Mouse (Mus musculus) embryonic facial prominence, embryonic 12.5 days (tissue): Measurements from ENCODE around the gene Mis18a. TPM values are rescaled to one million over a fixed set of nuclear protein-coding genes. Genes with fewer than 3 reads are reported as not detected.

Experiments used
- ATAC-seq: fragments of 200-750 bp; cut with Nextera tagmentation; 2 replicates; pipeline ENCODE4 v1.8.0; 2017; ENCODE audit not compliant: insufficient number of reproducible peaks, insufficient read depth, low FRiP score, low TSS enrichment
- H3K27ac ChIP-seq: fragments of 300-500 bp; sonication (generic); 2 replicates; pipeline ENCODE4 v1.5.1; 2016; ENCODE audit warnings: mild to moderate bottlenecking
- H3K27me3 ChIP-seq: fragments of 300-500 bp; sonication (generic); 2 replicates; pipeline ENCODE4 v1.6.1; 2016; ENCODE audit warnings: mild to moderate bottlenecking, moderate library complexity
- H3K36me3 ChIP-seq: fragments of 300-500 bp; sonication (generic); 2 replicates; pipeline ENCODE4 v1.6.1; 2016; ENCODE audit warnings: mild to moderate bottlenecking
- H3K4me1 ChIP-seq: fragments of 300-500 bp; sonication (generic); 2 replicates; pipeline ENCODE4 v1.6.1; 2016
- H3K4me2 ChIP-seq: fragments of 300-500 bp; sonication (generic); replicated peaks from 2 replicates; pipeline ENCODE4 v1.6.1; 2016; ENCODE audit warnings: mild to moderate bottlenecking, moderate library complexity
- H3K4me3 ChIP-seq: fragments of 300-500 bp; sonication (generic); 2 replicates; pipeline ENCODE4 v1.5.1; 2016; ENCODE audit warnings: mild to moderate bottlenecking
- H3K9ac ChIP-seq: fragments of 300-500 bp; sonication (generic); 2 replicates; pipeline ENCODE4 v1.6.1; 2016; ENCODE audit warnings: mild to moderate bottlenecking, moderate library complexity
- H3K9me3 ChIP-seq: fragments of 300-500 bp; sonication (generic); 2 replicates; pipeline ENCODE4 v1.6.1; 2016; ENCODE audit warnings: mild to moderate bottlenecking, moderate library complexity
- WGBS: fragments of 180-500 bp; shearing (Covaris S2); methylation state at CpG from one replicate; pipeline ENCODE4 v1.1.7; 2016; 5-methylcytosine and 5-hydroxymethylcytosine counted together
- polyA plus RNA-seq: library from polyadenylated mRNA; unstranded; fragments of >200 nt; fragmentation: Nextera tagmentation; extraction: Ambion mirVana; gene quantifications from 2 replicates; pipeline ENCODE4 v1.2.1, GENCODE M21; 2016

The Mis18a gene
- polyA plus RNA-seq, 1 experiment from 2014 or later, result 75.6 TPM

GRCm38 (mm10) chr16:90699390-90699789, 27.8 kb downstream of the Mis18a start:
- no peak overlapping the region for H3K4me2 ChIP-seq
- no peaks in the 10 kb centered on the region for H3K27me3 ChIP-seq
- no peaks in the 10 kb centered on the region for H3K36me3 ChIP-seq
- ATAC-seq, result no peak
- H3K27ac ChIP-seq, result no peak overlapping the region
- H3K9ac ChIP-seq, result no peak overlapping the region
- H3K9me3 ChIP-seq, result no peaks in the 10 kb centered on the region
- 77% methylated on average over 14 of the region's 14 CpGs for WGBS
- H3K4me1 ChIP-seq, result peaks cover 11% of the 10 kb centered on the region
- no peak overlapping the region for H3K4me3 ChIP-seq

- ATAC-seq, result no peak
- no peak overlapping the region for H3K4me3 ChIP-seq
- no peak overlapping the region for H3K27ac ChIP-seq
- no peaks in the 10 kb centered on the region for H3K27me3 ChIP-seq
- H3K9me3 ChIP-seq, result no peaks in the 10 kb centered on the region
- H3K4me1 ChIP-seq, result peaks cover 3% of the 10 kb centered on the region; the same call in 1 of the 2 replicates
- no peak overlapping the region for H3K9ac ChIP-seq
- WGBS, result 79% methylated on average over 9 of the region's 9 CpGs
- no peaks in the 10 kb centered on the region for H3K36me3 ChIP-seq
- H3K4me2 ChIP-seq, result no peak overlapping the region
Measured at GRCm38 (mm10) chr16:90696306-90696705, 30.9 kb downstream of the Mis18a start.

- no peak for ATAC-seq
Measured at GRCm38 (mm10) chr16:90695121-90695520, 32.1 kb downstream of the Mis18a start.

GRCm38 (mm10) chr16:90694719-90695118, 32.5 kb downstream of the Mis18a start:
- ATAC-seq, result no peak
- H3K9ac ChIP-seq, result no peak overlapping the region

More at GRCm38 (mm10) chr16:90695121-90695520, 32.1 kb downstream of the Mis18a start:
- H3K4me3 ChIP-seq, result no peak overlapping the region
- no peak overlapping the region for H3K27ac ChIP-seq
- 76% methylated on average over 10 of the region's 10 CpGs for WGBS
- peaks cover 3% of the 10 kb centered on the region; the same call in 1 of the 2 replicates for H3K4me1 ChIP-seq
- H3K9me3 ChIP-seq, result no peaks in the 10 kb centered on the region
- no peaks in the 10 kb centered on the region for H3K27me3 ChIP-seq
- no peak overlapping the region for H3K9ac ChIP-seq
- no peaks in the 10 kb centered on the region for H3K36me3 ChIP-seq
- H3K4me2 ChIP-seq, result no peak overlapping the region

GRCm38 (mm10) chr16:90693625-90694024, 33.6 kb downstream of the Mis18a start:
- no peaks in the 10 kb centered on the region for H3K27me3 ChIP-seq
- H3K27ac ChIP-seq, result no peak overlapping the region
- no peaks in the 10 kb centered on the region for H3K36me3 ChIP-seq
- no peak for ATAC-seq
- H3K9ac ChIP-seq, result no peak overlapping the region
- WGBS, result 96% methylated on average over 5 of the region's 5 CpGs
- H3K4me2 ChIP-seq, result no peak overlapping the region
- H3K9me3 ChIP-seq, result no peaks in the 10 kb centered on the region
- no peak overlapping the region for H3K4me3 ChIP-seq
- peaks cover 3% of the 10 kb centered on the region; the same call in 1 of the 2 replicates for H3K4me1 ChIP-seq

More at GRCm38 (mm10) chr16:90694719-90695118, 32.5 kb downstream of the Mis18a start:
- 68% methylated on average over 9 of the region's 9 CpGs for WGBS
- Histone ChIP-seq H3K27me3 (no peaks in the 10 kb centered on the region), H3K27ac (no peak overlapping the region), H3K36me3 (no peaks in the 10 kb centered on the region), H3K9me3 (no peaks in the 10 kb centered on the region), H3K4me2 (no peak overlapping the region), H3K4me1 (peaks cover 3% of the 10 kb centered on the region; the same call in 1 of the 2 replicates), H3K4me3 (no peak overlapping the region)

- Histone ChIP-seq H3K9ac (no peak overlapping the region), H3K4me3 (no peak overlapping the region), H3K9me3 (no peaks in the 10 kb centered on the region), H3K36me3 (no peaks in the 10 kb centered on the region), H3K27me3 (no peaks in the 10 kb centered on the region), H3K4me2 (no peak overlapping the region), H3K4me1 (peaks cover 3% of the 10 kb centered on the region; the same call in 1 of the 2 replicates), H3K27ac (no peak overlapping the region)
- WGBS, result 63% methylated on average over 15 of the region's 15 CpGs
- no peak for ATAC-seq
Measured at GRCm38 (mm10) chr16:90692704-90693385, 34.4 kb downstream of the Mis18a start.

GRCm38 (mm10) chr16:90687687-90688263, 39.4 kb downstream of the Mis18a start:
- no peak for ATAC-seq
- no peak overlapping the region for H3K27ac ChIP-seq
- no peaks in the 10 kb centered on the region for H3K9me3 ChIP-seq
- WGBS, result 82% methylated on average over 12 of the region's 12 CpGs
- H3K36me3 ChIP-seq, result no peaks in the 10 kb centered on the region
- H3K4me1 ChIP-seq, result peaks cover 4% of the 10 kb centered on the region; the same call in 1 of the 2 replicates
- no peak overlapping the region for H3K4me2 ChIP-seq
- no peaks in the 10 kb centered on the region for H3K27me3 ChIP-seq
- no peak overlapping the region for H3K4me3 ChIP-seq
- no peak overlapping the region for H3K9ac ChIP-seq

GRCm38 (mm10) chr16:90687011-90687410, 40.2 kb downstream of the Mis18a start:
- no peak overlapping the region for H3K27ac ChIP-seq
- 35% methylated on average over 5 of the region's 5 CpGs for WGBS
- H3K27me3 ChIP-seq, result no peaks in the 10 kb centered on the region
- no peak overlapping the region for H3K4me2 ChIP-seq
- no peak overlapping the region for H3K4me3 ChIP-seq
- no peaks in the 10 kb centered on the region for H3K9me3 ChIP-seq
- H3K4me1 ChIP-seq, result peaks cover 4% of the 10 kb centered on the region; the same call in 1 of the 2 replicates
- no peaks in the 10 kb centered on the region for H3K36me3 ChIP-seq
- no peak for ATAC-seq
- no peak overlapping the region for H3K9ac ChIP-seq

- Histone ChIP-seq H3K9me3 (no peaks in the 10 kb centered on the region), H3K4me1 (peaks cover 4% of the 10 kb centered on the region; the same call in 1 of the 2 replicates), H3K4me2 (no peak overlapping the region), H3K36me3 (no peaks in the 10 kb centered on the region), H3K9ac (no peak overlapping the region), H3K27me3 (no peaks in the 10 kb centered on the region), H3K27ac (no peak overlapping the region), H3K4me3 (no peak overlapping the region)
- no peak for ATAC-seq
- WGBS, result 50% methylated on average over 5 of the region's 5 CpGs
Measured at GRCm38 (mm10) chr16:90684092-90684491, 43.1 kb downstream of the Mis18a start.

GRCm38 (mm10) chr16:90679984-90680383, 47.2 kb downstream of the Mis18a start:
- no peak overlapping the region for H3K27ac ChIP-seq
- no peak for ATAC-seq

GRCm38 (mm10) chr16:90678820-90679219, 48.4 kb downstream of the Mis18a start:
- no peaks in the 10 kb centered on the region for H3K9me3 ChIP-seq
- no peaks in the 10 kb centered on the region for H3K36me3 ChIP-seq
- no peak overlapping the region for H3K9ac ChIP-seq
- H3K27me3 ChIP-seq, result no peaks in the 10 kb centered on the region
- no peaks in the 10 kb centered on the region for H3K4me1 ChIP-seq
- no peak overlapping the region for H3K4me3 ChIP-seq
- WGBS, result 87% methylated on average over 3 of the region's 3 CpGs
- no peak for ATAC-seq
- no peak overlapping the region for H3K27ac ChIP-seq
- no peak overlapping the region for H3K4me2 ChIP-seq

More at GRCm38 (mm10) chr16:90679984-90680383, 47.2 kb downstream of the Mis18a start:
- Histone ChIP-seq H3K27me3 (no peaks in the 10 kb centered on the region), H3K4me3 (no peak overlapping the region), H3K9ac (no peak overlapping the region), H3K4me2 (no peak overlapping the region), H3K9me3 (no peaks in the 10 kb centered on the region), H3K4me1 (no peaks in the 10 kb centered on the region), H3K36me3 (no peaks in the 10 kb centered on the region)
- WGBS, result 81% methylated on average over 16 of the region's 16 CpGs

GRCm38 (mm10) chr16:90676920-90677574, 50.2 kb downstream of the Mis18a start:
- no peak overlapping the region for H3K4me3 ChIP-seq
- no peak overlapping the region for H3K4me2 ChIP-seq
- no peak overlapping the region for H3K27ac ChIP-seq
- ATAC-seq, result no peak
- no peak overlapping the region for H3K9ac ChIP-seq
- H3K27me3 ChIP-seq, result no peaks in the 10 kb centered on the region
- 79% methylated on average over 20 of the region's 20 CpGs for WGBS
- no peaks in the 10 kb centered on the region for H3K4me1 ChIP-seq
- H3K36me3 ChIP-seq, result no peaks in the 10 kb centered on the region
- no peaks in the 10 kb centered on the region for H3K9me3 ChIP-seq
